Mouse (Mus musculus) forebrain, embryonic 13.5 days (tissue): ENCODE data around the gene Ppef2. TPM values are rescaled to one million over a fixed set of nuclear protein-coding genes. Genes with fewer than 3 reads are reported as not detected.

Experiments
- ATAC-seq: fragments of 200-750 bp; cut with Nextera tagmentation; 2 replicates; pipeline ENCODE4 v1.8.0; 2017
- H3K27ac ChIP-seq: fragments of 300-500 bp; sonication (generic); 2 replicates; pipeline ENCODE4 v1.5.1; 2015; ENCODE audit warnings: inconsistent platforms, mild to moderate bottlenecking, moderate library complexity
- H3K27me3 ChIP-seq: fragments of 300-500 bp; sonication (generic); 2 replicates; pipeline ENCODE4 v1.6.1; 2015; ENCODE audit warnings: mild to moderate bottlenecking, inconsistent platforms
- H3K36me3 ChIP-seq: fragments of 300-500 bp; sonication (generic); 2 replicates; pipeline ENCODE4 v1.6.1; 2015; ENCODE audit warnings: mild to moderate bottlenecking, inconsistent platforms; ENCODE audit not compliant: poor library complexity, severe bottlenecking
- H3K4me1 ChIP-seq: fragments of 300-500 bp; sonication (generic); 2 replicates; pipeline ENCODE4 v1.6.1; 2015; ENCODE audit warnings: inconsistent platforms
- H3K4me2 ChIP-seq: fragments of 300-500 bp; sonication (generic); 2 replicates; pipeline ENCODE4 v1.6.1; 2015; ENCODE audit warnings: inconsistent platforms, mild to moderate bottlenecking, moderate library complexity
- H3K4me3 ChIP-seq: fragments of 300-500 bp; sonication (generic); 2 replicates; pipeline ENCODE4 v1.5.1; 2015; ENCODE audit warnings: mild to moderate bottlenecking, inconsistent platforms
- H3K9ac ChIP-seq: fragments of 300-500 bp; sonication (generic); 2 replicates; pipeline ENCODE4 v1.6.1; 2015; ENCODE audit warnings: mild to moderate bottlenecking, inconsistent platforms
- H3K9me3 ChIP-seq: fragments of 300-500 bp; sonication (generic); replicated peaks from 2 replicates; pipeline ENCODE4 v1.6.1; 2016; ENCODE audit warnings: inconsistent platforms
- WGBS: fragments of 180-500 bp; shearing (Covaris S2); methylation state at CpG from one replicate; pipeline ENCODE4 v1.1.7; 2015; 5-methylcytosine and 5-hydroxymethylcytosine counted together
- polyA plus RNA-seq: library from polyadenylated mRNA; unstranded; fragments of >200 nt; fragmentation: Nextera tagmentation; extraction: Ambion mirVana; gene quantifications from 2 replicates; pipeline ENCODE4 v1.2.1, GENCODE M21; 2015

Ppef2 gene
- 0.38 TPM in 1 of 2 replicates, not detected in the other for polyA plus RNA-seq

- no peaks in the 10 kb centered on the region for H3K9me3 ChIP-seq
- no peaks in the 10 kb centered on the region for H3K36me3 ChIP-seq
- no peak within 1 kb of the TSS for H3K4me2 ChIP-seq
- H3K4me1 ChIP-seq = peaks cover 7% of the 10 kb centered on the region
- no peak within 1 kb of the TSS for H3K4me3 ChIP-seq
- no peak within 1 kb of the TSS for H3K9ac ChIP-seq
- H3K27ac ChIP-seq = no peak within 1 kb of the TSS
- 5% methylated on average over 6 of the region's 6 CpGs for WGBS
- ATAC-seq = no peak
- no peaks in the 10 kb centered on the region for H3K27me3 ChIP-seq
These were observed at the start of gene Ppef2 for GRCm38 (mm10) chr5:92256218-92256617. TSS of gene Ppef2 (minus strand) at chr5:92256278.

- H3K4me3 ChIP-seq = no peak overlapping the region
- peaks cover 64% of the 10 kb centered on the region for H3K36me3 ChIP-seq
- no peaks in the 10 kb centered on the region for H3K9me3 ChIP-seq
- H3K27ac ChIP-seq = no peak overlapping the region
- 91% methylated on average over 3 of the region's 3 CpGs for WGBS
- H3K4me1 ChIP-seq = peaks cover 11% of the 10 kb centered on the region
- ATAC-seq = no peak
- H3K4me2 ChIP-seq = no peak overlapping the region
- H3K9ac ChIP-seq = no peak overlapping the region
- no peaks in the 10 kb centered on the region for H3K27me3 ChIP-seq
These were observed 48.2 kb upstream of the Ppef2 start for GRCm38 (mm10) chr5:92304291-92304690.

GRCm38 (mm10) chr5:92302149-92302840 lies 46.2 kb upstream of the Ppef2 start:
- H3K27ac ChIP-seq = no peak overlapping the region
- no peaks in the 10 kb centered on the region for H3K27me3 ChIP-seq
- H3K4me3 ChIP-seq = no peak overlapping the region
- no peak for ATAC-seq
- no peaks in the 10 kb centered on the region for H3K9me3 ChIP-seq
- H3K4me2 ChIP-seq = no peak overlapping the region
- H3K9ac ChIP-seq = no peak overlapping the region
- no peaks in the 10 kb centered on the region for H3K4me1 ChIP-seq
- H3K36me3 ChIP-seq = peaks cover 80% of the 10 kb centered on the region
- 92% methylated on average over 13 of the region's 13 CpGs for WGBS

DNA sequence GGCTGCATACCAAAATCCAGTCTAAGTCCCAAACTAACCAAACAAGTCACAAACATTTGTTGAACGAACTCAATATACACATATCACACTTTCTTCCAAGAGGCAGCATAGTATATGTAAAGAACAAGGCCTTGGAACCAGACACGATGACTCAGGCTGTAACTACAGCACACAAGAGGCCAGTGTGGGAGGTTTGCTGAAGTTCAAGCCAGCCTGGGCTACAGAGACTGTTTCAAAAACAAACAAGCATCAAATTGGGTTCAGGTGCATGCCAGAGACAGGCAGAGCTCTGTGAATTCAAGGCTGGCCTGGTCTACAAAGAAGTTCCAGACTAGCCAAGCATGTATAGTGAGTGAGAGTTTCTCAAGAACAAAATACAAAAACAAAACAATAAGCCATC lies 38.4 kb upstream of the Ppef2 start:
- H3K27me3 ChIP-seq = no peaks in the 10 kb centered on the region
- peaks cover 95% of the 10 kb centered on the region for H3K36me3 ChIP-seq
- no peak overlapping the region for H3K4me2 ChIP-seq
- no peak overlapping the region for H3K9ac ChIP-seq
- no peak overlapping the region for H3K27ac ChIP-seq
- no peak for ATAC-seq
- no peak overlapping the region for H3K4me3 ChIP-seq
- no peaks in the 10 kb centered on the region for H3K4me1 ChIP-seq
- WGBS = 99% methylated on average over 2 of the region's 2 CpGs
- no peaks in the 10 kb centered on the region for H3K9me3 ChIP-seq

GRCm38 (mm10) chr5:92291652-92292414 lies 35.8 kb upstream of the Ppef2 start:
- Histone ChIP-seq H3K9me3 (no peaks in the 10 kb centered on the region), H3K27me3 (no peaks in the 10 kb centered on the region), H3K9ac (no peak overlapping the region), H3K4me3 (no peak overlapping the region), H3K4me1 (no peaks in the 10 kb centered on the region), H3K4me2 (no peak overlapping the region), H3K36me3 (peaks cover 98% of the 10 kb centered on the region), H3K27ac (no peak overlapping the region)
- no peak for ATAC-seq
- WGBS = 96% methylated on average over 6 of the region's 6 CpGs

DNA sequence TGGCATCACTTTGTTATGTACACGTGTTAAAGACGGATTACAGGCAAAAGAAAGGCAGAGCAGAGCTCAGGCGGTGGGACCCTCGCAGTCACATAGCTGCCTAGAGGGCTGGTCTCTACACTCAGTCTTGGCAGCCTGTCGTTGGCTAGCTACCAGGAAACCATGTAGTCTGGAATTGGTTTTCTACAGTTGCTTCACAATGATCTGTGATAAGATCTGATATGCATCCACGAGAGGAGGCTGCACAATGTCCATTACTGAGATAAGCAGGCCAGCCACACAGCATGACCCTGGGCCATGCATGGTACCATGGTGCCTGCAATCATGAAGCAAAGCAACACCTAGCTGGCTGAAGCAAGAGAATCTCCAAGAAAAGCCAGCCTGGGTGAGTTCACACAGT lies 31.8 kb upstream of the Ppef2 start:
- H3K36me3 ChIP-seq = peaks cover 82% of the 10 kb centered on the region
- 93% methylated on average over 6 of the region's 6 CpGs for WGBS
- no peaks in the 10 kb centered on the region for H3K27me3 ChIP-seq
- no peak overlapping the region for H3K4me3 ChIP-seq
- H3K9ac ChIP-seq = no peak overlapping the region
- H3K27ac ChIP-seq = no peak overlapping the region
- no peaks in the 10 kb centered on the region for H3K9me3 ChIP-seq
- no peak overlapping the region for H3K4me2 ChIP-seq
- ATAC-seq = no peak
- H3K4me1 ChIP-seq = no peaks in the 10 kb centered on the region

GRCm38 (mm10) chr5:92283107-92283506 lies 27.0 kb upstream of the Ppef2 start:
- ATAC-seq = no peak
- Histone ChIP-seq H3K36me3 (peaks cover 37% of the 10 kb centered on the region), H3K27me3 (no peaks in the 10 kb centered on the region), H3K4me2 (no peak overlapping the region), H3K4me3 (no peak overlapping the region), H3K27ac (no peak overlapping the region), H3K4me1 (peaks cover 9% of the 10 kb centered on the region; the same call in 1 of the 2 replicates), H3K9me3 (no peaks in the 10 kb centered on the region), H3K9ac (no peak overlapping the region)
- WGBS = 80% methylated on average over 3 of the region's 3 CpGs

GRCm38 (mm10) chr5:92282571-92282970 lies 26.5 kb upstream of the Ppef2 start:
- 79% methylated on average over 4 of the region's 4 CpGs for WGBS
- peaks cover 32% of the 10 kb centered on the region for H3K36me3 ChIP-seq
- peaks cover 11% of the 10 kb centered on the region; the same call in 1 of the 2 replicates for H3K4me1 ChIP-seq
- no peak overlapping the region for H3K27ac ChIP-seq
- no peak overlapping the region for H3K4me3 ChIP-seq
- no peaks in the 10 kb centered on the region for H3K27me3 ChIP-seq
- H3K4me2 ChIP-seq = no peak overlapping the region
- no peak for ATAC-seq
- H3K9me3 ChIP-seq = no peaks in the 10 kb centered on the region
- no peak overlapping the region for H3K9ac ChIP-seq

DNA sequence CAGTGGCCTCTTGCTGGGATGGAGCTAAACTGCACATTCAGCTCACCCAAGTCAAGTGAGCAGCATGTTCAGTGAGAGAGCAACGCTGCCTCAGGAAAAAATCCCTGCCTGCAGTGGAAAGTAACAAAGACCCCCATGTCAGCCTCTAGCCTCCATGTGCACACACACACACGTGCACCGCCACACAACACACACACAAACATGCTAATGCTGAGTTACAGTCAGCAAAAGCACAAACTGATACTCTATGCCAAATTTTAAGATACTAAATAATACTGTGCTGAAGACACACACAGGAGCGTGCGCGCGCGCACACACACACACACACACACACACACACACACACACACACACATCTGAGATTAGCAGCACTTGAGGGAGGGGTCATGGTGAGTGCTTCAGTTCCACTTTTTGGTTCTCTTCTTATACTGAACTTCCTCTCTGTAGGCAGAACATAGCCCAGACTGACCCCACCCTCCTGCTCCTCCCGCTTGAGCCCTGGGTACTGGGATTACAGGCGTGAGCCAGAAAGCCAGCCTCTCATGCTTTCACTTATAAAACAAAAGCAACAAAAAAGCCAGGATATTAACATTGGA lies 23.0 kb upstream of the Ppef2 start:
- ATAC-seq = no peak
- H3K9me3 ChIP-seq = no peaks in the 10 kb centered on the region
- no peak overlapping the region for H3K9ac ChIP-seq
- 0 out of 2 replicates have a peak, but pooled peaks cover 6% of the 10 kb centered on the region for H3K27me3 ChIP-seq
- H3K4me3 ChIP-seq = no peak overlapping the region
- H3K4me2 ChIP-seq = 0 out of 2 replicates have a peak overlapping the region, but pooled peaks have one; percentile 94
- H3K4me1 ChIP-seq = peaks cover 13% of the 10 kb centered on the region; the same call in 1 of the 2 replicates
- H3K36me3 ChIP-seq = peaks cover under 1% of the 10 kb centered on the region; the same call in 1 of the 2 replicates
- no peak overlapping the region for H3K27ac ChIP-seq
- WGBS = 79% methylated on average over 10 of the region's 10 CpGs

GRCm38 (mm10) chr5:92277437-92278394 lies 21.6 kb upstream of the Ppef2 start, which contains the start of gene Naaa:
TSS of gene Naaa (minus strand) at chr5:92278170.
- ATAC-seq = peak; percentile 92
- Histone ChIP-seq H3K27ac (no peak within 1 kb of the TSS), H3K27me3 (0 out of 2 replicates have a peak, but pooled peaks cover 6% of the 10 kb centered on the region), H3K4me1 (peaks cover 13% of the 10 kb centered on the region; the same call in 1 of the 2 replicates), H3K9me3 (no peaks in the 10 kb centered on the region), H3K4me3 (peak within 1 kb of the TSS; percentile 65), H3K36me3 (no peaks in the 10 kb centered on the region), H3K4me2 (peak within 1 kb of the TSS; percentile 94), H3K9ac (peak within 1 kb of the TSS; percentile 69)
- 3% methylated on average over 54 of the region's 54 CpGs for WGBS

DNA sequence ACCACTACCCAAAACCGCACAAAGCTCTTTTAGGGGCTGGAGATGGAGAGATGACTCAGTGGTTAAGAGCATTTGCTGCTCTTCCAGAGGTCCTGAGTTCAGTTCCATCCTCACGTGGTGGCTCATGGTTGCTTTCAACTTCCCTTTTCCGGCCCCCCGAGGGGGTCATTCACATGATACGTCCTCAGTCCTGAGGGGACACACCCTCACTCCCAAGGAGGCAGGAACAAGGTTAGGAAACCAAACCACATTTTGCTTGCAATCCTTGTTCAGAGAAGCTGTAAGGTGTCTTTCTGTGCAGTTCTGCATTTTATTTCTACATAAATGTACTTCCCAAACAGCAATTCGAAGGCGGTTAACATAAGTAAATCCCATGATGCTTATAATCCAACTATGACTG lies 14.4 kb upstream of the Ppef2 start:
- Histone ChIP-seq H3K4me3 (no peak overlapping the region), H3K4me2 (no peak overlapping the region), H3K9me3 (no peaks in the 10 kb centered on the region), H3K27me3 (no peaks in the 10 kb centered on the region), H3K9ac (no peak overlapping the region), H3K36me3 (no peaks in the 10 kb centered on the region), H3K27ac (no peak overlapping the region), H3K4me1 (no peaks in the 10 kb centered on the region)
- no peak for ATAC-seq
- WGBS = 90% methylated on average over 7 of the region's 7 CpGs
